Mouse (Mus musculus) small intestine, adult 2 months (tissue): ENCODE data around the gene Pfn1.

Source experiments
- CTCF ChIP-seq: fragments of 200-500 bp; IDR thresholded peaks from 2 replicates; pipeline ENCODE4 v1.5.1; 2012; ENCODE audit warnings: low read depth, mild to moderate bottlenecking, control low read depth, inconsistent platforms, low read length, moderate library complexity, mixed read lengths; ENCODE audit not compliant: insufficient replicate concordance, insufficient read length; ENCODE audit errors: extremely low read depth
- POLR2A ChIP-seq: fragments of 200-500 bp; IDR thresholded peaks from 2 replicates; pipeline ENCODE4 v1.6.1; 2012; ENCODE audit warnings: low read depth, mild to moderate bottlenecking, control low read depth, inconsistent platforms, low read length, moderate library complexity

- no peak for TF ChIP-seq CTCF
- TF ChIP-seq POLR2A = peak; percentile 3
These were observed 1.4 kb upstream of the Pfn1 start for GRCm38 (mm10) chr11:70655571-70656455.
